Mouse (Mus musculus) myocyte (in vitro differentiated cells): ENCODE results near the gene Crybg1. TPM values are rescaled to one million over a fixed set of nuclear protein-coding genes. Genes with fewer than 3 reads are reported as not detected.

Experiments
- H3K27me3 ChIP-seq: one replicate; pipeline ENCODE4 v1.6.1; 2011; ENCODE audit not compliant: control insufficient read depth, insufficient read depth, insufficient read length
- H3K36me3 ChIP-seq: one replicate; pipeline ENCODE4 v1.6.1; 2011; ENCODE audit not compliant: control insufficient read depth, insufficient read depth
- H3K4me2 ChIP-seq: one replicate; pipeline ENCODE4 v1.6.1; 2011; ENCODE audit warnings: low read depth, control low read depth
- H3K4me3 ChIP-seq: one replicate; pipeline ENCODE4 v1.5.1; 2011; ENCODE audit warnings: mild to moderate bottlenecking, control low read depth, moderate library complexity
- H3K79me2 ChIP-seq: one replicate; pipeline ENCODE4 v1.6.1; 2011; ENCODE audit not compliant: control insufficient read depth, insufficient read depth
- H3ac ChIP-seq: one replicate; pipeline ENCODE4 v1.6.1; 2011; ENCODE audit not compliant: control insufficient read depth, insufficient read length
- CEBPB ChIP-seq: IDR thresholded peaks from 2 replicates; pipeline ENCODE4 v1.6.1; 2011; ENCODE audit warnings: mild to moderate bottlenecking, moderate library complexity; ENCODE audit not compliant: poor library complexity, insufficient read depth, severe bottlenecking
- E2F4 ChIP-seq: IDR thresholded peaks from one replicate; pipeline ENCODE4 v1.6.1; 2011; ENCODE audit warnings: mild to moderate bottlenecking, control low read depth, moderate library complexity; ENCODE audit not compliant: insufficient read depth
- MAX ChIP-seq: IDR thresholded peaks from one replicate; pipeline ENCODE4 v1.6.1; 2011; ENCODE audit warnings: low read depth, mild to moderate bottlenecking, control low read depth
- MYOD1 ChIP-seq, 3 experiments: IDR thresholded peaks; one replicate each; pipeline ENCODE4 v1.6.1; 2011; ENCODE audit warnings: control low read depth in 2 of 3, low read depth in 2 of 3, mild to moderate bottlenecking in 2 of 3, moderate library complexity in 1 of 3; ENCODE audit not compliant: insufficient read length in 2 of 3, control insufficient read depth in 1 of 3
- MYOG ChIP-seq, 3 experiments: IDR thresholded peaks; one replicate each; pipeline ENCODE4 v1.6.1; 2011; ENCODE audit warnings: control low read depth in 2 of 3, low read depth in 2 of 3, mild to moderate bottlenecking in 2 of 3; ENCODE audit not compliant: insufficient read length in 2 of 3, control insufficient read depth in 1 of 3, insufficient read depth in 1 of 3
- POLR2A ChIP-seq: IDR thresholded peaks from one replicate; pipeline ENCODE4 v1.6.1; 2011; ENCODE audit warnings: low read depth, mild to moderate bottlenecking, control low read depth, moderate library complexity; ENCODE audit not compliant: insufficient read length
- POLR2AphosphoS2 ChIP-seq: IDR thresholded peaks from one replicate; pipeline ENCODE4 v1.6.1; 2011; ENCODE audit warnings: low read depth, control low read depth; ENCODE audit not compliant: insufficient read length
- REST ChIP-seq: IDR thresholded peaks from one replicate; pipeline ENCODE4 v1.6.1; 2011; ENCODE audit warnings: mild to moderate bottlenecking, control low read depth, moderate library complexity; ENCODE audit not compliant: insufficient read depth, insufficient read length
- SRF ChIP-seq: IDR thresholded peaks from one replicate; pipeline ENCODE4 v1.6.1; 2011; ENCODE audit warnings: low read depth; ENCODE audit not compliant: control insufficient read depth, insufficient read length
- TCF12 ChIP-seq: IDR thresholded peaks from one replicate; pipeline ENCODE4 v1.6.1; 2011; ENCODE audit warnings: mild to moderate bottlenecking, control low read depth; ENCODE audit not compliant: poor library complexity, insufficient read depth, severe bottlenecking
- TCF3 ChIP-seq: IDR thresholded peaks from one replicate; pipeline ENCODE4 v1.6.1; 2011; ENCODE audit warnings: low read depth, control low read depth; ENCODE audit not compliant: insufficient read length
- USF1 ChIP-seq: IDR thresholded peaks from one replicate; pipeline ENCODE4 v1.6.1; 2011; ENCODE audit warnings: low read depth, mild to moderate bottlenecking, control low read depth, moderate library complexity
- polyA plus RNA-seq: library from polyadenylated mRNA; unstranded; fragments of >200 nt; fragmentation: generic; extraction: Trizol; gene quantifications from one replicate; pipeline ENCODE4 v1.2.1, GENCODE M21; 2012; ENCODE audit warnings: missing spikeins

The Crybg1 gene
- polyA plus RNA-seq, 1 experiment: 3.7 TPM

DNA sequence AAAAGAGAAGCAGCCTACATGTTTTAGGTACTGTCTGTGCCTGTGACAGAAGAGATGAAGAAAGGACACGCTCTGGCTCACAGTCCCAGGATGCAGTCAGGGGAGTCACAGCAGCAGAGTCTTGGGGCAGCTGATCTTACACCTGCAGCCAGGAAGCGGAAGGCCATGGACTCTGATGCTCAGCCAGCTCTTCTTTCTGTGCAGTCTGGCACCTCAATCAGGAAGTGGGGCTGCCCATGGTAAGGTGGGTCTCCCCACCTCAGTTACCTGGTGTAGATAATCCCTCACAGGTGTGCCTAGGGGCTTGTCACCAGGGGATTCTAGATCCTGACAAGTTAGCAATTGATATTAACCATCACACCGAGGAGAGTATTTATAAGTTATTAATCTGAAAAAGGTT is 225.6 kb downstream of the Crybg1 start:
- Histone ChIP-seq H3K27me3 (no peaks in the 10 kb centered on the region), H3ac (no peak overlapping the region), H3K36me3 (peaks cover 12% of the 10 kb centered on the region), H3K4me2 (no peak overlapping the region), H3K79me2 (no peaks in the 10 kb centered on the region), H3K4me3 (no peak overlapping the region)
- TF ChIP-seq MYOD1 (IDR thresholded peaks at IDR 0.05; ENCODE audit: control insufficient read depth in 1 of 3, insufficient read length in 2 of 3, low read depth in 2 of 3): no peak
- no peak for TF ChIP-seq TCF12
- no peak for TF ChIP-seq SRF
- no peak for TF ChIP-seq USF1
- no peak for TF ChIP-seq MYOG (IDR thresholded peaks at IDR 0.05; ENCODE audit: control insufficient read depth in 1 of 3, insufficient read depth in 1 of 3, insufficient read length in 2 of 3, low read depth in 2 of 3)
- TF ChIP-seq E2F4: no peak
- no peak for TF ChIP-seq TCF3

DNA sequence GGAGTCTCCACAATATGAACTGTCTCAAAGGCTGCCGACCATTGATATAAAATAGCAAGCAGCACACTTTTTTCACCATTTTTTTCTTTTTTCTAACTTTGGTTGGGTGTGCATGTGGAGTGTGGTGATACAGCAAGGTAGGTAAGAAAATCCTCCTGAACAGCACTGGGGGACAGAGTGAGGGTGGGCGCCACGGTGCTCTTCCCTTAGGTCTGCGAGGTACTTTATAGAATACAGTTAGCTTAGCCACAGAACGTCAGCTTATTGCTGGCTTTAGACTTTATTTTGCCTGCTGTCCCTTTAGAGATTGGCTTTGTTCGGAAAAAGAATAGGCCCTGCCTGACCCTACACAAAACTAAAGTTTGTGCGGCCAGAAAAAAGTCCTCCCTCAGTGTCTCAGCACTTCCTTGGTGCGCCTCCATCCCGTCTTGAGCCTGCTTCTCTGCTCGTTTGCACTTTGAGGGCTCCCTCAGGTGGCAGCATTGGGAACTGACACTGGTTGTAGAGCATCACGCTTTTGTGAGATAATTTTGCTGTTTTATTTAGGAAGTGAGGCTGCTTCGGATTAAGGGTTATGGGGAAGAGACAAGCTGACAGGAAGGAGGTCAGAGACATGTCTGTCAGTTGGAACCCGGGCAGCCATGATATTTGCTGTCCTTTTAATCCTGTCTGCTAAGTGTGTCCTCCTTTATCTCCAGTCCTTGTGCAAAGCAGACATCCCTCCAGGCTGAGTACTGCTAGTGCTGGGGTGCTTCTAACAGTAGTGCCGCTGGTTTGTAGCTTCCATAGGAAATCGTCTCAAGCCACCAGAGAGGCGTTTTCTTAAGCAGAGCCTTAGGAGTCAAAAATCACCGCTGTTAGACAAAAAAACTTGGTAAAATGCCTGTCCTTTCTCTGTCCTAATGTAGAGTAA is 229.7 kb downstream of the Crybg1 start:
- H3K27me3 ChIP-seq: no peaks in the 10 kb centered on the region
- H3K79me2 ChIP-seq: no peaks in the 10 kb centered on the region
- TF ChIP-seq CEBPB: no peak
- no peak for TF ChIP-seq TCF12
- TF ChIP-seq E2F4: no peak
- no peak for TF ChIP-seq MYOD1 (IDR thresholded peaks at IDR 0.05; ENCODE audit: control insufficient read depth in 1 of 3, insufficient read length in 2 of 3, low read depth in 2 of 3)
- TF ChIP-seq REST: no peak
- TF ChIP-seq TCF3: no peak
- TF ChIP-seq USF1: no peak
- no peak for TF ChIP-seq SRF
- no peak for TF ChIP-seq POLR2AphosphoS2
- TF ChIP-seq MAX: no peak

DNA sequence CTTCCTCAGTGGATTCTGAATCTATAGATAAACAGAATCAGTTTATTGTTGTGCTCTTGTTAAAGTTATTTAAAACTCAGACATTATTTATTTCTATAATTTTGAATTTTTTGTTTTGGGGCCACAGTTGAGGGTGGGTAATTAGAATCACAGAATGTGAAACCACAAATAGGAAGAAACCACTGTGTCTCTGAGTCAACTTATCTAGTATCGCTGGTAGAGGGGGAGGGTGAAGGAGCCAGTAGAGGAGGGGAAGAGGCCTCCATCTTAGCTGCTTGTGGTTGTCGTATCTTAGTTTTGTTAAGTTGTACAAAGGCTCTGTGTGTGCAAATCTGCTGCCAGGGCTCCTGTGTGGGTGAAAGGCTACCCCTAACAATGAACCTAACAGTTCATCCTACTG is 231.9 kb downstream of the Crybg1 start:
- Histone ChIP-seq H3ac (no peak overlapping the region), H3K27me3 (no peaks in the 10 kb centered on the region), H3K4me2 (no peak overlapping the region), H3K36me3 (peaks cover 9% of the 10 kb centered on the region), H3K4me3 (no peak overlapping the region), H3K79me2 (no peaks in the 10 kb centered on the region)
- no peak for TF ChIP-seq MYOD1 (IDR thresholded peaks at IDR 0.05; ENCODE audit: control insufficient read depth in 1 of 3, insufficient read length in 2 of 3, low read depth in 2 of 3)
- no peak for TF ChIP-seq TCF3
- TF ChIP-seq CEBPB: no peak
- TF ChIP-seq POLR2AphosphoS2: no peak
- no peak for TF ChIP-seq SRF
- no peak for TF ChIP-seq MYOG (IDR thresholded peaks at IDR 0.05; ENCODE audit: control insufficient read depth in 1 of 3, insufficient read depth in 1 of 3, insufficient read length in 2 of 3, low read depth in 2 of 3)
- no peak for TF ChIP-seq REST
- no peak for TF ChIP-seq TCF12
- no peak for TF ChIP-seq E2F4
- no peak for TF ChIP-seq USF1

More for the DNA sequence above, 229.7 kb downstream of the Crybg1 start:
- no peak overlapping the region for H3ac ChIP-seq
- no peak overlapping the region for H3K4me3 ChIP-seq
- no peak overlapping the region for H3K4me2 ChIP-seq
- peaks cover 9% of the 10 kb centered on the region for H3K36me3 ChIP-seq

DNA sequence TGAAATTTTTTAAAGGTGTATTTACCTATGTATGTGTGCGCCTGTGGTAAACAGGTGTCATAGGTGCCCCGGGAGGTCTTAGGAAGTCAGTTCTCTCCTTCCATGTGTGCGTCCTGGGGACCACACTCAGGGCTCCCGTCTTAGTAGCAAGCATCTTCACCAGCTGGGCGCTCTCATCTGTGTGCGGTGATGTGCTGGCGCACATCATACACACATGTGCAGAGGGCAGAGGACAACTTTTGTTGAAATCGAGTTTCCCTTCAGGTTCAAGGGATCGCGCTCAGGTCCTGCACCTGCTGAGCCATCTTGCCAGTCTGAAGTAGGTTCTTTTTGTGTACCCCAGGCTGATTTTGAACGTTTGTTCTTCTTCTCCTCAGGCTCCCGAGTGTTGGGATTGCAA is 232.5 kb downstream of the Crybg1 start:
- no peaks in the 10 kb centered on the region for H3K79me2 ChIP-seq
- TF ChIP-seq MYOG (IDR thresholded peaks at IDR 0.05; ENCODE audit: control insufficient read depth in 1 of 3, insufficient read depth in 1 of 3, insufficient read length in 2 of 3, low read depth in 2 of 3) (no peak), REST (no peak), TCF3 (no peak), CEBPB (no peak), E2F4 (no peak), USF1 (no peak), MYOD1 (IDR thresholded peaks at IDR 0.05; ENCODE audit: control insufficient read depth in 1 of 3, insufficient read length in 2 of 3, low read depth in 2 of 3) (no peak), POLR2A (no peak), POLR2AphosphoS2 (no peak), MAX (no peak), SRF (no peak), TCF12 (no peak)
- peaks cover 3% of the 10 kb centered on the region for H3K36me3 ChIP-seq
- no peaks in the 10 kb centered on the region for H3K27me3 ChIP-seq
- H3K4me3 ChIP-seq: no peak overlapping the region
- H3K4me2 ChIP-seq: no peak overlapping the region
- H3ac ChIP-seq: no peak overlapping the region
